ENCODE assay signal across 14 mouse cellular contexts in genomic region chr8:46390431-46390830, GRCm38 (mm10).
A peak's percentile ranks its signal among the peaks of the same experiment; 100 is the strongest.
DNase-seq lines count a peak whose midpoint lies in the region; ATAC-seq and TF ChIP-seq lines count a peak whose summit lies in the region.
"Had no signal": no experiment of that assay in that cellular context is flagged by ENCODE, and none has a peak within 500 bp of the region (broad histone marks: within the 10 kb centered on the region; RNA-seq: fewer than 3 reads in every experiment).

No protein-coding gene starts in this region.

- DNase-seq in gastrocnemius, postnatal 25 days: peak; percentile 22
- no peak for DNase-seq in gastrocnemius, postnatal 36 days
- DNase-seq in ovary, postnatal 36 days (ENCODE audit: low spot score): peak; percentile 18
- no peak for DNase-seq in ovary, postnatal 14 days (ENCODE audit: low spot score)
- DNase-seq in adrenal gland, postnatal 36 days: peak; percentile 93 to 94
- peak; percentile 15 for DNase-seq in stomach, postnatal 0 days (ENCODE audit: low spot score)
- DNase-seq in embryo, embryonic 11 days: no peak
- DNase-seq: right cerebral cortex, postnatal 14 days had no signal

- H3K4me1 ChIP-seq in stomach, postnatal 0 days (replicated peaks; ENCODE audit: control insufficient read depth, insufficient read depth): no peaks in the 10 kb centered on the region
- H3K4me1 ChIP-seq: limb, embryonic 13.5 days; lung, embryonic 15.5 days; midbrain, embryonic 13.5 days; stomach, embryonic 15.5 days had no signal

- no peak for TF ChIP-seq CTCF in stomach, postnatal 0 days (IDR thresholded peaks at IDR 0.05; ENCODE audit: low read depth)

- ATAC-seq in stomach, postnatal 0 days (ENCODE audit: low FRiP score, low TSS enrichment): no peak
- no peak for ATAC-seq in activated CD4-positive, CD25-positive, alpha-beta regulatory T cell, adult 4 months
- ATAC-seq: midbrain, embryonic 13.5 days had no signal

- no peaks in the 10 kb centered on the region for H3K9me3 ChIP-seq in stomach, postnatal 0 days (ENCODE audit: control insufficient read depth, low read length)
- H3K9me3 ChIP-seq: limb, embryonic 13.5 days; lung, embryonic 15.5 days; midbrain, embryonic 13.5 days; stomach, embryonic 15.5 days had no signal

- WGBS in stomach, postnatal 0 days: 66% methylated on average over 6 of the region's 6 CpGs

- no peak overlapping the region for H3K4me2 ChIP-seq in stomach, postnatal 0 days (replicated peaks; ENCODE audit: low read depth)
- H3K4me2 ChIP-seq: hindbrain, embryonic 14.5 days; limb, embryonic 13.5 days; lung, embryonic 15.5 days; midbrain, embryonic 13.5 days; stomach, embryonic 15.5 days had no signal

- no peaks in the 10 kb centered on the region for H3K27me3 ChIP-seq in stomach, postnatal 0 days (ENCODE audit: control insufficient read depth, insufficient read depth, low read length)
- H3K27me3 ChIP-seq: limb, embryonic 13.5 days; lung, embryonic 15.5 days; midbrain, embryonic 13.5 days; stomach, embryonic 15.5 days had no signal

- H3K27ac ChIP-seq in stomach, postnatal 0 days (replicated peaks): no peak overlapping the region
- H3K27ac ChIP-seq: hindbrain, embryonic 14.5 days; limb, embryonic 13.5 days; lung, embryonic 15.5 days; midbrain, embryonic 13.5 days; stomach, embryonic 15.5 days had no signal

- no peak for TF ChIP-seq EP300 in stomach, postnatal 0 days (optimal IDR thresholded peaks at IDR 0.05)

- intact Hi-C loops in gastrocnemius, postnatal 36 days (cut with DNase I): no loop called here

- no peak overlapping the region for H3K9ac ChIP-seq in stomach, postnatal 0 days (ENCODE audit: low read length)
- H3K9ac ChIP-seq: hindbrain, embryonic 14.5 days; limb, embryonic 13.5 days; lung, embryonic 15.5 days; midbrain, embryonic 13.5 days; stomach, embryonic 15.5 days had no signal

- H3K36me3 ChIP-seq in stomach, postnatal 0 days (ENCODE audit: control insufficient read depth, insufficient read depth, low read length): no peaks in the 10 kb centered on the region
- H3K36me3 ChIP-seq: limb, embryonic 13.5 days; lung, embryonic 15.5 days; midbrain, embryonic 13.5 days; stomach, embryonic 15.5 days had no signal

- no peak overlapping the region for H3K4me3 ChIP-seq in stomach, postnatal 0 days (ENCODE audit: low read depth, low read length)
- H3K4me3 ChIP-seq: limb, embryonic 13.5 days; lung, embryonic 15.5 days; midbrain, embryonic 13.5 days; stomach, embryonic 15.5 days had no signal

Comparison
In these comparisons a context has a peak if more than half of its experiments do, and no peak if none do; other contexts are left out.
1. DNase-seq: peak in gastrocnemius, postnatal 25 days (single experiment), ovary, postnatal 36 days (single experiment), adrenal gland, postnatal 36 days (2 of 2) and stomach, postnatal 0 days (single experiment); none in gastrocnemius, postnatal 36 days (0 of 2), ovary, postnatal 14 days (single experiment) and embryo, embryonic 11 days (single experiment).